Comparison of ENCODE assay signal across 20 mouse cellular contexts in genomic region chr17:66232391-66232790, GRCm38 (mm10).
DNase-seq lines count a peak whose midpoint lies in the region; ATAC-seq and TF ChIP-seq lines count a peak whose summit lies in the region.
"Had no signal": no experiment of that assay in that cellular context is flagged by ENCODE, and none has a peak within 500 bp of the region (broad histone marks: within the 10 kb centered on the region; RNA-seq: fewer than 3 reads in every experiment).

No protein-coding gene starts in this region.

- WGBS in cerebellum, adult 2 months, result 15% methylated on average over 8 of the region's 8 CpGs
- 80% methylated on average over 8 of the region's 8 CpGs for WGBS in heart, embryonic 15.5 days

- no peaks in the 10 kb centered on the region for H3K36me3 ChIP-seq in heart, embryonic 15.5 days
- H3K36me3 ChIP-seq: embryonic facial prominence, embryonic 10.5 days; embryonic facial prominence, embryonic 13.5 days; forebrain, embryonic 12.5 days; forebrain, embryonic 15.5 days; G1E; hindbrain, embryonic 12.5 days had no signal

- H3K27ac ChIP-seq in cerebellum, adult 2 months (ENCODE audit: insufficient read depth, low read length), result peak overlapping the region; percentile 80
- H3K27ac ChIP-seq in heart, embryonic 15.5 days, result no peak overlapping the region
- peak overlapping the region; percentile 84 for H3K27ac ChIP-seq in left cerebral cortex, adult 2 months
- H3K27ac ChIP-seq: embryonic facial prominence, embryonic 10.5 days; embryonic facial prominence, embryonic 13.5 days; forebrain, embryonic 12.5 days; hindbrain, embryonic 12.5 days had no signal

- H3K4me1 ChIP-seq in cerebellum, adult 2 months (ENCODE audit: control insufficient read depth, insufficient read depth, low read length), result peaks cover 27% of the 10 kb centered on the region
- H3K4me1 ChIP-seq in heart, embryonic 15.5 days (replicated peaks), result peaks cover 5% of the 10 kb centered on the region

- no peak overlapping the region for H3K4me3 ChIP-seq in cerebellum, adult 2 months (replicated peaks; ENCODE audit: insufficient read depth, low read depth, low read length)
- H3K4me3 ChIP-seq in heart, embryonic 15.5 days, result no peak overlapping the region
- no peak overlapping the region for H3K4me3 ChIP-seq in left cerebral cortex, adult 2 months
- H3K4me3 ChIP-seq: embryonic facial prominence, embryonic 10.5 days; embryonic facial prominence, embryonic 13.5 days; erythroblast, embryonic 14.5 days; forebrain, embryonic 12.5 days; forebrain, embryonic 15.5 days; hindbrain, embryonic 12.5 days had no signal

- no peaks in the 10 kb centered on the region for H3K9me3 ChIP-seq in heart, embryonic 15.5 days (replicated peaks)
- H3K9me3 ChIP-seq: embryonic facial prominence, embryonic 10.5 days; embryonic facial prominence, embryonic 13.5 days; forebrain, embryonic 12.5 days; forebrain, embryonic 15.5 days; G1E; hindbrain, embryonic 12.5 days had no signal

- intact Hi-C loops in heart, postnatal 14 days (cut with DNase I), result no loop called here
- intact Hi-C loops in left cerebral cortex, adult 2 months (cut with DNase I), result no loop called here

- H3K27me3 ChIP-seq in cerebellum, adult 2 months (ENCODE audit: control insufficient read depth, insufficient read depth, low read length), result no peaks in the 10 kb centered on the region
- peaks cover 11% of the 10 kb centered on the region for H3K27me3 ChIP-seq in heart, embryonic 15.5 days
- H3K27me3 ChIP-seq: embryonic facial prominence, embryonic 13.5 days; forebrain, embryonic 15.5 days; hindbrain, embryonic 12.5 days had no signal

- H3K9ac ChIP-seq in heart, embryonic 15.5 days, result no peak overlapping the region
- H3K9ac ChIP-seq: embryonic facial prominence, embryonic 13.5 days; forebrain, embryonic 12.5 days; forebrain, embryonic 15.5 days; hindbrain, embryonic 12.5 days had no signal

- TF ChIP-seq POLR2A in cerebellum, adult 2 months (IDR thresholded peaks at IDR 0.05; ENCODE audit: borderline replicate concordance, insufficient read depth, low read length), result no peak

- ATAC-seq in heart, embryonic 15.5 days (replicated peaks; ENCODE audit: insufficient number of reproducible peaks, insufficient read depth, low FRiP score, low read depth), result no peak
- ATAC-seq: intestine, postnatal 0 days; Patski had no signal

- H3K4me2 ChIP-seq in heart, embryonic 15.5 days, result peak overlapping the region; percentile 52; the same call in 1 of the 2 replicates
- H3K4me2 ChIP-seq: embryonic facial prominence, embryonic 13.5 days; forebrain, embryonic 12.5 days; hindbrain, embryonic 12.5 days had no signal

- no peak for TF ChIP-seq CTCF in cerebellum, adult 2 months (IDR thresholded peaks at IDR 0.05; ENCODE audit: borderline replicate concordance, insufficient read depth, low read depth, low read length)
- TF ChIP-seq CTCF in left cerebral cortex, adult 2 months (IDR thresholded peaks at IDR 0.05), result no peak

- no peak for DNase-seq in cerebellum, adult 2 months
- no peak for DNase-seq in cerebellum, postnatal 25 days
- no peak for DNase-seq in heart, postnatal 14 days
- DNase-seq in left cerebral cortex, adult 2 months (ENCODE audit: extremely low spot score in 1 of 2, low spot score in 2 of 2), result no peak
- DNase-seq in left cerebral cortex, adult 18-20 months (ENCODE audit: low spot score in 2 of 2), result no peak
- DNase-seq: adrenal gland, postnatal 10 days; adrenal gland, postnatal 36 days; embryo, embryonic 11 days; gastrocnemius, postnatal 14 days; kidney, adult 2 months had no signal
